In genomic region chr1:60761528-60762171, GRCm38 (mm10) we compare ENCODE assay signal across 18 mouse cellular contexts. TPM values are rescaled to one million over a fixed set of nuclear protein-coding genes. Genes with fewer than 3 reads are reported as not detected.
"Had no signal": no experiment of that assay in that cellular context is flagged by ENCODE, and none has a peak within 500 bp of the region (broad histone marks: within the 10 kb centered on the region; RNA-seq: fewer than 3 reads in every experiment).

No protein-coding gene starts in this region.

- H3K4me2 ChIP-seq: kidney, embryonic 15.5 days; liver, embryonic 12.5 days; liver, embryonic 15.5 days; lung, embryonic 15.5 days; midbrain, embryonic 11.5 days had no signal

- DNase-seq: kidney, adult 8-10 months; kidney, postnatal 10 days; kidney, postnatal 36 days; layer of hippocampus, postnatal 36 days; lung, adult 18-20 months; lung, postnatal 10 days; lung, postnatal 36 days; midbrain, embryonic 14.5 days; thymus, adult 2 months; thymus, postnatal 14 days; thymus, postnatal 4 days had no signal

- H3K27me3 ChIP-seq: kidney, embryonic 15.5 days; liver, embryonic 12.5 days; liver, embryonic 15.5 days; lung, embryonic 15.5 days had no signal

- H3K9ac ChIP-seq: kidney, embryonic 15.5 days; liver, embryonic 12.5 days; liver, embryonic 15.5 days; lung, embryonic 15.5 days had no signal

- H3K9me3 ChIP-seq: kidney, embryonic 15.5 days; liver, embryonic 12.5 days; liver, embryonic 15.5 days; lung, embryonic 15.5 days had no signal

- H3K4me3 ChIP-seq: kidney, embryonic 15.5 days; left cerebral cortex, adult 2 months; liver, embryonic 12.5 days; liver, embryonic 15.5 days; lung, embryonic 15.5 days had no signal

- H3K27ac ChIP-seq: kidney, embryonic 15.5 days; left cerebral cortex, adult 2 months; liver, embryonic 12.5 days; liver, embryonic 15.5 days; lung, embryonic 15.5 days had no signal

- H3K36me3 ChIP-seq: kidney, embryonic 15.5 days; liver, embryonic 12.5 days; liver, embryonic 15.5 days; lung, embryonic 15.5 days had no signal

- ATAC-seq: liver, embryonic 12.5 days had no signal

- H3K4me1 ChIP-seq: kidney, embryonic 15.5 days; liver, embryonic 12.5 days; liver, embryonic 15.5 days; lung, embryonic 15.5 days had no signal

RNA-seq across cellular contexts. Expression of gene Cd28, which starts 45.0 kb away (rescaled TPM):
- total RNA-seq: midbrain, postnatal 0 days had no signal
